Mouse (Mus musculus) small intestine, adult 2 months (tissue): ENCODE results near the gene Mvb12b. TPM values are rescaled to one million over a fixed set of nuclear protein-coding genes. Genes with fewer than 3 reads are reported as not detected.

ENCODE experiments used
- H3K27ac ChIP-seq: fragments of 200-500 bp; 2 replicates; pipeline ENCODE4 v1.5.1; 2012; ENCODE audit warnings: low read depth, low read length, control low read depth, inconsistent platforms; ENCODE audit not compliant: insufficient read depth
- H3K27me3 ChIP-seq: fragments of 200-500 bp; 2 replicates; pipeline ENCODE4 v1.6.1; 2012; ENCODE audit warnings: mild to moderate bottlenecking, moderate library complexity, low read length, inconsistent platforms; ENCODE audit not compliant: control insufficient read depth, insufficient read depth
- H3K36me3 ChIP-seq: fragments of 200-500 bp; 2 replicates; pipeline ENCODE4 v1.6.1; 2012; ENCODE audit warnings: mild to moderate bottlenecking, low read length, control low read depth, inconsistent platforms; ENCODE audit not compliant: control insufficient read depth, insufficient read depth
- H3K4me1 ChIP-seq: fragments of 200-500 bp; 2 replicates; pipeline ENCODE4 v1.6.1; 2012; ENCODE audit warnings: low read length, inconsistent platforms, mixed read lengths; ENCODE audit not compliant: control insufficient read depth, insufficient read depth, insufficient read length
- H3K4me3 ChIP-seq: fragments of 200-500 bp; 2 replicates; pipeline ENCODE4 v1.5.1; 2012; ENCODE audit warnings: low read depth, mild to moderate bottlenecking, control low read depth, inconsistent platforms, low read length, moderate library complexity
- CTCF ChIP-seq: fragments of 200-500 bp; IDR thresholded peaks from 2 replicates; pipeline ENCODE4 v1.5.1; 2012; ENCODE audit warnings: low read depth, mild to moderate bottlenecking, control low read depth, inconsistent platforms, low read length, moderate library complexity, mixed read lengths; ENCODE audit not compliant: insufficient replicate concordance, insufficient read length; ENCODE audit errors: extremely low read depth
- POLR2A ChIP-seq: fragments of 200-500 bp; IDR thresholded peaks from 2 replicates; pipeline ENCODE4 v1.6.1; 2012; ENCODE audit warnings: low read depth, mild to moderate bottlenecking, control low read depth, inconsistent platforms, low read length, moderate library complexity
- WGBS: fragments of 180-500 bp; shearing (Covaris S2); methylation state at CpG from one replicate; pipeline ENCODE4 v1.1.7; 2018; 5-methylcytosine and 5-hydroxymethylcytosine counted together
- polyA plus RNA-seq: library from polyadenylated mRNA; depleted of rRNA; stranded (reverse); fragments of >200 nt; gene quantifications from 2 replicates; pipeline ENCODE4 v1.2.3, GENCODE M21; 2012

Gene Mvb12b
- polyA plus RNA-seq, 1 experiment: 7.9 TPM

DNA sequence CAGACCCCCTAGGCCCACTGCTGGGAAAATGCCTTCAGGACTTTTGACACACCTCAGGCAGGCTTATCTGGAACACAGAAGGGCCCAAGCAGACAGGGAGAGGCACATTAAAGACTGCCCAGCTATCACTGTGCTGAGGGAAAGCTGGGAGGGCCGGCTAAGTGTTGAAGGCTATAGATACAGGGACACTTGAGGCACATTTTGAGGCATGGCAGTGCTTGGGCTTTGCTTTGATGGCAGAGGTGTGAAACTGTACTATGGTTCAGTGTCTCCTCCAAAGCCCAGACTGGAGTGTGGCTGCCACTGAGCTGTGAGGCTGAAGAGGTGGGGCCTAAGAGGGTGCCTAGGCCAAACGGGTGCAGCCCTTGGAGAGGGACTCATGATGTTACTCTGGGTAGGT lies 44.1 kb downstream of the Mvb12b start:
- no peak overlapping the region for H3K27ac ChIP-seq
- TF ChIP-seq CTCF: no peak
- no peak for TF ChIP-seq POLR2A
- no peaks in the 10 kb centered on the region for H3K36me3 ChIP-seq
- H3K4me1 ChIP-seq: peaks cover 6% of the 10 kb centered on the region; the same call in 1 of the 2 replicates
- no peak overlapping the region for H3K4me3 ChIP-seq
- H3K27me3 ChIP-seq: no peaks in the 10 kb centered on the region
- WGBS: 72% methylated on average over 2 of the region's 2 CpGs

DNA sequence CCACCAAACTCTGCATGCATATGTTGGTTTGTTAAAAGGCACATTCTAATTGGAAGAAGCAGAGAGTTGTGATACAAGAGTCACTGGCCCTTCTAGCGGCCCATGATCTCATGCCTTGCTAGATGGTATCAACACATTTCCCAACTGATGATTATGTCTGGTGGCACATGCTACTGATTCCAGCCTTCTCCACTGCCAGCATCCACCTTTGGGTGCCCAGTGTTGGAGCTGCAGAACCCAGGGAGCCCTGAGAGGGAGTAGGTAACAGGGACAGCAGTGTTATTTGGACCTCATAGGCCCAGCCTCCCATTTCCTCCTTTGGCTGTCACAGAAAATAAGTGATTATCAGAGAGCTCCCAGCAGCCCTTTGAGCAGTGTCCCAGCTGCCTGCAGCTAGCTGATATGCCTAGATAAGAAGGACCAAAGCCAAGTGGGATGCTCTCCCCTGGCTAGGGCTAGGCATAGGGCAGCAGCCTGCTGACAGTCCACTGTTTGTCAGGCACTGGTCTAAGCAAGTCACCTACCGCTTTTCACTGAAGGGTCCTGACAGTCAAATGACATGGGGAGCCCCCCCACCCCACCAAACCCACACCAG lies 44.7 kb downstream of the Mvb12b start:
- Histone ChIP-seq H3K36me3 (no peaks in the 10 kb centered on the region), H3K27me3 (no peaks in the 10 kb centered on the region), H3K4me3 (no peak overlapping the region), H3K27ac (no peak overlapping the region), H3K4me1 (peaks cover 6% of the 10 kb centered on the region; the same call in 1 of the 2 replicates)
- 94% methylated on average over 2 of the region's 2 CpGs for WGBS
- TF ChIP-seq CTCF (no peak), POLR2A (no peak)

DNA sequence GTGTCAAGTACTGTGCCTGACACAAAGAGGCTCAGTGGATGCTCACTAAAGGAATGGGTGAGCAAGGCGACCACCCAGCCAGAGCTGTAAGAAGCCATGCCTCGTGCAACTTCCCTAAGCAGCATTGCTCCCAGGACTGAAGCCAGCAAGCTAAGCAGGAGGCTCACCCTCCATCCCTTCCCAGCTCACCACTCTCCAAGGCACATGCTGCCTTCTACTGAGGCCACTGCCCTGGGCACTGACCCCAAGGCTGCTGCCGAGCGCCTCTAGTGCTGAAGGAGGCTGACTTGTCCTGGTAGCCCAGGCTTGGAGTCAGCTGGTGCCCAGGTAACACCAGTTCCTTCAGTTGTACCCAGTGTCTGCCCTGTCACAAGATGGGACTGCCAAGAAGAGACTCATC lies 45.8 kb downstream of the Mvb12b start:
- Histone ChIP-seq H3K27me3 (no peaks in the 10 kb centered on the region), H3K36me3 (no peaks in the 10 kb centered on the region), H3K27ac (no peak overlapping the region), H3K4me3 (no peak overlapping the region), H3K4me1 (peaks cover 4% of the 10 kb centered on the region; the same call in 1 of the 2 replicates)
- no peak for TF ChIP-seq POLR2A
- TF ChIP-seq CTCF: no peak
- 91% methylated on average over 4 of the region's 4 CpGs for WGBS

DNA sequence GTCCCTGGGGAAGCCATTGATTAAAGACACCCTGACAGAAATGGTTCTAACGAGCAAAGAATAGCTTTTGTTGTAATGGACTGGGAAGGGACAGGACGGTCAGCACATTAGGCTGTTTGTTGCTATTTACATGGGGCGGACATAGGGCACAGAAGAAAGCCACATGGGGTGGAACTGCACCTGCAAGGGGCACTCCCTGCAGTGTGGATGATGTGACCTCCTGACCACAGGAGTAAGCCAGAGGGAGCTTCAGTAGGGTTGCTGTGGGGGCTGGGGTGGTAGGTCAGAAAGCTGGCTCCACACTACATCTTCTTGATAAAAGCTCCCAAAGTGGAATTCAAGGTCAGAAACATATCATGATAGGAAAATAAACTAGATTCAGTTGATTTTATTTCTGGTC lies 47.3 kb downstream of the Mvb12b start:
- no peaks in the 10 kb centered on the region for H3K27me3 ChIP-seq
- no peaks in the 10 kb centered on the region for H3K36me3 ChIP-seq
- no peaks in the 10 kb centered on the region for H3K4me1 ChIP-seq
- no peak overlapping the region for H3K4me3 ChIP-seq
- no peak for TF ChIP-seq POLR2A
- TF ChIP-seq CTCF: no peak
- 85% methylated on average over 3 of the region's 3 CpGs for WGBS
- H3K27ac ChIP-seq: no peak overlapping the region

DNA sequence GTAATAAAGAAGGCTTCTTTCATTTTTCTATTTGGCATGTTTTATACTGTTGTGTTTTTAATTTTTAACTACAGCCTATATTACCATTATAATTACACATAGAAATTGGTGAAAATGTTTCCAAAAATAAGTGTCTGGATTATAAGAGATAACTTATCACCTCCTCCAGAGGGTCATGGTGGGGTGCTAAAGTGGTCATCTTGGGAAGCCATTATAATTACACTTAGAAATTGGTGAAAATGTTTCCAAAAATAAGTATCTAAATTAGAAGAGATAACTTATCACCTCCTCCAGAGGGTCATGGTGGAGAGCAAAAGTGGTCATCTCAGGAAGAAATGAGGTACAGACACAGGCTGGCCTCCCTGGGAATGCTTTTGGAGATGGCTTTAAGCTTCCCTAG lies 48.5 kb downstream of the Mvb12b start:
- no peaks in the 10 kb centered on the region for H3K4me1 ChIP-seq
- no peak overlapping the region for H3K27ac ChIP-seq
- no peaks in the 10 kb centered on the region for H3K27me3 ChIP-seq
- TF ChIP-seq POLR2A (no peak), CTCF (no peak)
- H3K4me3 ChIP-seq: no peak overlapping the region
- no peaks in the 10 kb centered on the region for H3K36me3 ChIP-seq

DNA sequence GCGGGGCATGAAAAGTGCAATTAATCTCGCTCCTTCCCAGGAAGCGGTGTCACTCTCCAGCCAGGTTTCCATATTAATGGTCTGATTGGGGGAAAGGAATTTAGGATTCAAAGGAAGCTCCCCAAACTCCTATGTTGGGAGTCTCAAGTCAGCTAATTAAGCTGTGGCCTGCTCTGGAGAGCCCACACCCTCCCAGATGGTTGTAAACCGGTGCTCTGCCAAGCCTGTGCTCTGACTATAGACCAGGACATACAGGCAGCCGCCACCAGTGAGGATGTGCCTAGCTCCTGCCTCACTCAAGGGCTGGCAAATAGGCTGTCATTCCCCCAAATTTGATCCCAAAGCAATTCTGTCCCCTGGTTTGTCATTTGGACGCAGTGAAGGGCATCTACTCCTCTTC lies 50.4 kb downstream of the Mvb12b start:
- no peak overlapping the region for H3K27ac ChIP-seq
- WGBS: 93% methylated on average over 6 of the region's 6 CpGs
- H3K4me3 ChIP-seq: no peak overlapping the region
- no peaks in the 10 kb centered on the region for H3K27me3 ChIP-seq
- H3K36me3 ChIP-seq: no peaks in the 10 kb centered on the region
- no peak for TF ChIP-seq POLR2A
- TF ChIP-seq CTCF: no peak
- no peaks in the 10 kb centered on the region for H3K4me1 ChIP-seq

DNA sequence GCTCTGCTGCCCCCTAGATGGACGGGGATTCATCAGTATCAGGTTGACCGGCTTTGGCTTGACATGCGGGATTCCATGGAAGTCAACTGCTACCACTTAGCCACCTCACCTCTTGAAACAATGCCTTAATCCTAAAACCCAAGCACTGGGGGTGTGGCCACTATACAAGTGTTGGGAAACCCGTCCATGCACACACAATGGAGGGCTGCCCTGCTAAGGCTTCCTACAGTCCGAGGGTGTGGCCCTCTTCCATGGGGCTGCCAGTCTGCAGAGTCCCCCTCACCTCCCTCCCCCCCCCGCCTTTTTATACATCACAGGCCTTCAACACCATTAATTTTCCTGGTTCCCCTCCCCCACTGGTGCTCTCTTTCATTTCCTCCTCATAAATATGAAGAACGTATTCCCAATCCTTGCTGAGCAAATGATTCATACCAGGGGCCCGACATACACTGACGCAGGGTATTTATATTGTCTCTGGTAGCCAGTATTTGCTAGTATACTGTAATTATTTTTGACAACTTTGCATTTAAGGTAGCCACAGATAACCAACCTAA lies 51.0 kb downstream of the Mvb12b start:
- no peaks in the 10 kb centered on the region for H3K27me3 ChIP-seq
- H3K27ac ChIP-seq: no peak overlapping the region
- WGBS: 82% methylated on average over 9 of the region's 9 CpGs
- TF ChIP-seq POLR2A: no peak
- TF ChIP-seq CTCF: no peak
- H3K4me1 ChIP-seq: no peaks in the 10 kb centered on the region
- no peak overlapping the region for H3K4me3 ChIP-seq
- H3K36me3 ChIP-seq: no peaks in the 10 kb centered on the region

DNA sequence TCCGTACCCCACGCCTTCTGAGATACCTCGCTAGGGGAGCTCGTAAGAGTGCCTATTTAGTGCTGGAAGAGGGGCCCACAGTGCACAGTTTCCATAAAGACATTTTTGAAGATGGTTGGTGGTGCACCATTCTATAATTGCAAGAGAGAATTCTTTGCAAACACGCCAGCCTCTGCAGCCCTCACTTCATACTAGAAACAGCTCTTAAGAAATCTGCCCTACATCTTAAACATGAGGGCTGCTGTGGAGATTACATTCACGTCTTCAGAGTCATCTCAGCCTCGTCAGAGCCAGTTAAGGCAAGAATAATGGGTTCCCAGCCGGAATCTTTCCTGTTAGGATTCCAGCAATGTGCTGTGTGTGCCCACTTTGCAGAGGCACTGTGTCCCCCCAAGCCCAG lies 52.7 kb downstream of the Mvb12b start:
- TF ChIP-seq CTCF (no peak), POLR2A (no peak)
- no peak overlapping the region for H3K4me3 ChIP-seq
- H3K27me3 ChIP-seq: no peaks in the 10 kb centered on the region
- H3K27ac ChIP-seq: no peak overlapping the region
- no peaks in the 10 kb centered on the region for H3K4me1 ChIP-seq
- WGBS: 96% methylated on average over 8 of the region's 8 CpGs
- no peaks in the 10 kb centered on the region for H3K36me3 ChIP-seq
